Mouse (Mus musculus) kidney, adult 9 months (tissue): ENCODE data around the gene Npas2.
A peak's percentile ranks its signal among the peaks of the same experiment; 100 is the strongest.

ENCODE experiments used
- DNase-seq: peaks from one replicate; pipeline ENCODE4 v3.0.0; 2022

Gene Npas2

GRCm38 (mm10) chr1:39228401-39228800, 34.9 kb downstream of the Npas2 start:
- DNase-seq = no peak

DNA sequence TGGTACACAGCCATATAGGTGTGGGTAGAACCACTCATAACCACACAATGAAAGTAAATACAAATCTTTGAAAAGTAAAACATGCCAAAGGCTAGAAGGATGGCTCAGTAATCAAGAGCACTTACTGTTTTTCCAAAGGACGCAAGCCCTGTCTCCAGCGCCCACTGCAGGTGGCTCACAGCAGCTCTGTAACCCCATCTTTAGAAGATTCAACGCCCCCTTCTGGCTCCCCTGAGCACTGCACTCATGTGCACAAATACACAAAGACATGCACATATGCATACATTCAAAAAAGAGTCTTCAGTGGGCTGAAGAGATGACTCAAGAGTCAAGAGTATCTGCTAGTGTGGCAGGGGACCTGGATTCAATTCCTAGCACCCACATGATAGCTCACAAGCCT, 36.5 kb downstream of the Npas2 start:
- DNase-seq = no peak

DNA sequence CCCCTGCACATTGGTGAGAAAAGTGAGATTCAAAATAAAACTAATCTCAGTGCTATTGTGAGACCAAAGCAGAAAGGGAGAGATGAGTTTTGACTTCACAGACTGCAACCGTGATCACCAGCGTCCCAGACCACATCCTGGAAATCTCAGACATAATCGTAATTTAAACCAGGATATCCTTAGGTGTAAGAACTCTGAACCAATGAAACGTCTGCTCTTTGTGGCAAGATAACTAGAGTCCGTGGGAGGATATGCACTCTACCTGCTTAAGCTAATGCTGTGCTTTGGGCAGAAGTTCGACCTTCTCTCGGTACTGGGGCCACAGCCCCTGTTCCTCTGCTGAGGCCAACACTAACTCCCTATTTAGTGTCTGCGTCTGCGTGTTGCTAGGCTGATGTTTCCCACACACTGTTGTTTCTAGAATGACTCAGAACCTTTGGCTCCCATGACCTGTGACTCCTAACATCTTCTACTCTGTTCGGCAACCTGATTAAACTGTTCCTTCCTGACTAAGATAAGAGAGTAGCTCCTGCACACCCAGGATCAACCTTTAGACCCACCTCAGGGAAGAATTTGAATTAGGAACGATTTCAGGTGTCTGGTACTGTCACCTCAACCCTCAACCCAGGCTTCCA, 41.4 kb downstream of the Npas2 start:
- DNase-seq = no peak

GRCm38 (mm10) chr1:39237503-39238255, 44.1 kb downstream of the Npas2 start:
- peak; percentile 43 for DNase-seq

- no peak for DNase-seq
Measured at GRCm38 (mm10) chr1:39240860-39241584, 47.5 kb downstream of the Npas2 start.

DNA sequence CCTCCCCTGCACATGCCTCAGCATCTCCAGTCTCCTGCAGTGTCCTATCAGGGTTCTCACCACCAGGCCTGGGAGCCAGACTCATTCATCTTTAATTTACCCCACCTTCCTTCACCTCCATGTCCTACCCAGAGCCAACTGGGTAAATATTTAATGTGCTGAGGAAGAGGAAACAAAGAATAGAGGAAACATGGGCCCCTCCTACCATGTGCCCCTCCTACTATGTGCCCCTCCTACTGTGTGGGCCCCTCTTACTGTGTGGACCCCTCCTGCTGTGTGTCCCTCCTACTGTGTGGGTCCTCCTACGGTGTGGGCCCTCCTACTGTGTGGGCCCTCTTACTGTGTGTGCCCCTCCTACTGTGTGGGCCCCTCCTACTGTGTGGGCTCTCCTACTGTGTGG, 51.2 kb downstream of the Npas2 start:
- no peak for DNase-seq

DNA sequence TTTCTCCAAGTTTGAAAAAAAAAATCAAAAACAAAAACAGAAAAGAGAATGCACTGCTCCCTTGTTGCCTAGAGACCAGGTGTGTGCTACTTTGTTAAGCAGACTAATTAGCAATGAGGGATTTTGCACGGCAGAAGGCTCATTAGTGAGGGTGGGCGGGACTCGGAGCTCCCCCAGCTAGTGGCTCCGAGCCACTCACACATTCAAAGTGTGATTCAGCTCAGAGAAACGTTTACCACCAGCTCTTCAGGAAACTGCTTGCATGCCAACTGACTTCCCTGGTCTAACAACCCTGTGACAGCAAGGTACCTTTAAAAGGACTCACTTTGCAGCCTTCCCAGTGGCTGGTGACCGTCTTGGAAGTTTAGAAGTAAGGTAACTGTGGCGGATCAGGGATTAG, 58.1 kb downstream of the Npas2 start:
- DNase-seq = no peak

GRCm38 (mm10) chr1:39253771-39254170, 60.2 kb downstream of the Npas2 start:
- peak; percentile 51 for DNase-seq

DNA sequence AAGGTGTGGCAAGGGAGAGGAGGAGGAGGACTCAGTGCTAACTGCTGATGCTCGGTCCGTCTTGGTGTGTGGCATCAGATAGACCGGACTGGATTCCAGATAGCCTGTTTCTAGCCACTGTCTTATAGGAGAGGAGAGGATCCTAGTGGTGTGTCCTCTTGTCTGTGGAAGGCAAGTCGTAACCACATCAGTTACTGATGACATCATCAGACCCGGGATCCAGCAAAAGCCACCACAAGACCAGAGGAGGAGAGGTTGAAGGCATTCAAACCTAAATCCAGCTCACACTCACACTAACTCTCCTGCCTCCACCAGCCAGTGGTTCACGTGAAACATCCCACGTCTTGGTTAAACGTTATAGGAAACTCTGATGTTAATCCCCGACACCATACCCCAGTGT, 62.5 kb downstream of the Npas2 start:
- DNase-seq = no peak

DNA sequence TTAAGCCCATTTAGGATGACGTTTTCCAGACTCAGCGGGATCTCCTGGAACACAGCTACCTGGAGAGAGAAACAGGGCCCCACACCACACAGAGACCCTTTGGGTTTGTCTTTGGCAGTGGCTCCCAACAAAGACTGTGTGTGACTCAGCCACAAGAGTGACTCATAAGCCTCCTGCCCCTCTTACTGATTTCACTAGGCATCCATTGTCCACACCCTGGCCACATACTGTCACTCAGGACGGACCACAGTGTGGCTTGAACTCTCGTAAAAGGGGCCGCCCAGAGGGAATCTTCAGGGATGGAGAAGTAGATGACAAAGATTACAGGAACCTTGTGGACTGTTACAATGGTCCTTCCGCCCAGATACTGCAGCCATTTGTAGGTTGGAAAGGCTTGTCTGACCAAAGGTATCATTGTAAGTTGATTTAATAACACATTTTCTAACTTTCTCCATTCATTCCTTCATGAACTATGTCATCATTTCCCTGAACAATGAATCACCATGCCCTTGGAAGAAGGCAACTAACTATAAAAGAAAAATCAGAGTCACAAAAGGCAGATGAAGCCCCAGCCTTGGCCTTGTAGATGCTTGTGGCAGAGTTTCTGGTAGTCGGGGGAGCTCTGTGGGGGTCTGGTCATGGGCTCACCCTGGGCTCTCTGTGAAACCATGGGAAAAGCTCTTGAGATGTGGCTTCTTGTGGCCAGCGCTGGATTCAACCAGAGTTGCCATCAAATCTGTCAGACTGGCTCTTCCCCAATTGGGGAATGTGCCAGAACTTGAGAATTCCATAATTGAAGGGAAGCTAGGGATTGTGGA, 63.2 kb downstream of the Npas2 start:
- no peak for DNase-seq

- DNase-seq = no peak
Measured at GRCm38 (mm10) chr1:39257331-39257594, 63.7 kb downstream of the Npas2 start.

DNA sequence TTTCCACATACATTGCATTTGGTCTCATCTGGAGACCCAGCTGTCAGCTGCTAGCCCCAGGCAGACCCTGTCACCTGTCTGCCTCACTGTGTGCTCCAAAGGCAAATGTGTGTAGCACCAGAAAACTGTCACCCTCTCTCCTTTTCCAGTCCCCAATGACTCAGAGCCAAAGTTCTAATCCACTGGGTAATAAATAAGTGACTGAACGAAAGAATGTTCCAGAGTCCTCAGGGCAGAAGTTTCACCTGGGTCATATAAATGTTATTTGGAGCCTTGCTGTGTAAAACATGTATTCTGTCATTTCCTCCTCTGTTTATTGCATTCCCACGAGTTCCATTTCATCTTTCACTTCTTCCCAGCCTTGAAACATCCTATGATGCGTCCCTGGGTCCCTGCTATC, 66.1 kb downstream of the Npas2 start:
- DNase-seq = peak; percentile 50

GRCm38 (mm10) chr1:39260183-39260978, 66.8 kb downstream of the Npas2 start:
- no peak for DNase-seq

GRCm38 (mm10) chr1:39266843-39267512, 73.4 kb downstream of the Npas2 start:
- no peak for DNase-seq

- no peak for DNase-seq
Measured at GRCm38 (mm10) chr1:39272976-39273375, 79.4 kb downstream of the Npas2 start.

- DNase-seq = no peak
Measured at GRCm38 (mm10) chr1:39280391-39280790, 86.9 kb downstream of the Npas2 start.

DNA sequence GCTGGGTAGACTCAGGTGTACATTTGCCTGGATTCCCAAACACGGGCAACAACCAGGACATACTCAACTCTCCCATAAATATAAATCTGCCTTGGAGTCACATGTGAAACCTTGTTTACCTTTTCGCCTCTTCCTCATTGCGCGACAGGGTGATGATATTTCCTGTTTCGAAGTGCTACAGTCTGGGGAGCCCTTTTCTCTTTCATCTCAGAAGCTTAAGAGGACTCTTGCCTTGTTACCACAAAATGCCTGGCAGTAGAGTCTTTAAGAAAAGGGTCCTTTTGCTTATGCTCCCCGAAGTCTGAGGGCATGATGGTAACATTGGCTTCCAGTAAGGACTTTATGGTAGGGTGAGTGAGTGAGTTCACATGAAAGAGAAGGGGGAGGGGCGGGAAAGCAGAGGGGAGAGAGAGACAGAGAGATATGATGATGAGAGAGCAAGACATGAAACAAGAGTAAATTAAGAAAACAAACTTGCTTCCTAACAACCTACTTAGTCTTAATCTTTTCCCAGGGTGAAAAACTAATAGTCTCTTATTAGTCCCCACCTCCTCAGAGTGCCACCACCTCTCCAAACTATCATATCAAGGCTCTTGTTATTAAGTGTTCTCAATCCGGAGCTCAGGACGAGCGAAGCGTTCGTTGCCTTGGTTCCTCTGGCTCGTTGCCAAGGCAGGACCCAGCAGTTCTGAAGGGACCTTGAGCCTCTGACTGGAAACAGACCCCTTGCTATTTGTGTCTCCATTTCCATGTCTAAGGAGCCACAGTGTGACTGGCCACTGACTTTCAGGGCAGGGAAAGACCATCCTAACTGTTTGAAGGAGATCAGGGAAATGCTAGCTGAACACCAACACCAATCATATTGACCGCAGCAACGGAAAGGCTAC, 87.7 kb downstream of the Npas2 start:
- no peak for DNase-seq

DNA sequence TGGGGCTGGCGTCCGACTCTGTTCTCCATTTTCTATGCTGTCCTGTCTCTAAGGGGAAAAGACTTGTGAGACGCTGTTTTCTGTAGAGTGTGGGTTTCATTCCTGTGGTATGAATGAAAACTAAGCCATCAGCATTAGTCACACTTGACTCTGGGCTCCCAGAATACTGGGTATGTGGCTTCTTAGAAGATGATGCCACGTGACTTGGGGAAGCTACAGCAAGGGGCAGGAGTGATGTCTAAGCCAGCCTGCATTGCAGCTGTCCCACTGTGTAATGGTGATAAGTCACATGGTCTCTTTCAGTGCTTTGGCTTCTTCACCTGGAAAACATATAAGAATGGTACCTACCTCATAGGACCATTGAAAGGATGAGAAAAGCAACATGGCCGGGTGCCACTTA, 88.4 kb downstream of the Npas2 start:
- no peak for DNase-seq

- no peak for DNase-seq
Measured at GRCm38 (mm10) chr1:39283323-39283722, 89.8 kb downstream of the Npas2 start.

DNA sequence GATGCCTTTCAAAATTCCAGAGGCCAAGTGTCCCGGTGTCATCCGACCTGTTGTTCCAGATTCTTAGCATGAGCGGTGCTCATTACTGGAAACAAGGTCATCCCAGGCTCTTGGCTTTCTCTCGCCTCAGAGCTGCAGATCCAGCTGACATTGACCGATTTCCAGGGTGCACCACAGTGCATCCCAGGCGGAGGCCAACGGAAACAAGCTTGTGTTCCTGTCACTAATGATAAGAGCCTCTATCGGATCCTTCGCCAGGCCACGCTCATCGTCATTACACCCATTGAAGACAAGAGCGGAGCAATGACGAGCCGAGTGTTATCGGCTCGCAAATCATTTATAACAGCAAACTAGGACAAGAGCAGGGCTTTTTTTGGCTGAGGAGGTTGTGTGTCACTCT, 91.3 kb downstream of the Npas2 start:
- DNase-seq = peak; percentile 26

DNA sequence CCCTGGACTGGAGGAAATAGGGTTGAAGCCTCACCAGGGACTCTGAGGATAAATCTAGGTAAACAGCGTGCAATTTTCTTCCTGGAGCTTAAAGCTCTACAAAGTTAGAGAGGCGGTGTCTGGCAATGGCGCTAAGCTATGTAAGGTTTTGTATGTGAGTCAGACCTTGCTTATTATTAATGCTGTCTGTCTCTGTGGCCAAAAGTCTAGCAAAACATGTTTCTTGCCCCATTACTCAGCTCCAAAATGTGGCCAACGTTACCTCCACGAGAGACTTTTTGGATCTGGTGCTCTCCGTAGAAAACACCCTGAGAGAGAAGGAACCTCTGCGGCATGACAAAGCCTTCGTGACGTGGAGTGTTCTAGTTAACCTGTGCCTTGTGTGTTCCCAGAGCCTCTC, 93.5 kb downstream of the Npas2 start:
- no peak for DNase-seq
